Mouse (Mus musculus) 416B (cell line): ENCODE data around the gene Rbm19.

Experiments
- DNase-seq: peaks from one replicate; pipeline ENCODE4 v3.0.0; 2011; ENCODE audit warnings: low read depth

The Rbm19 gene

GRCm38 (mm10) chr5:120135337-120135736, 19.1 kb downstream of the Rbm19 start:
- no peak for DNase-seq

- DNase-seq, result peak; percentile 35
Measured at GRCm38 (mm10) chr5:120135823-120136222, 19.6 kb downstream of the Rbm19 start.

DNA sequence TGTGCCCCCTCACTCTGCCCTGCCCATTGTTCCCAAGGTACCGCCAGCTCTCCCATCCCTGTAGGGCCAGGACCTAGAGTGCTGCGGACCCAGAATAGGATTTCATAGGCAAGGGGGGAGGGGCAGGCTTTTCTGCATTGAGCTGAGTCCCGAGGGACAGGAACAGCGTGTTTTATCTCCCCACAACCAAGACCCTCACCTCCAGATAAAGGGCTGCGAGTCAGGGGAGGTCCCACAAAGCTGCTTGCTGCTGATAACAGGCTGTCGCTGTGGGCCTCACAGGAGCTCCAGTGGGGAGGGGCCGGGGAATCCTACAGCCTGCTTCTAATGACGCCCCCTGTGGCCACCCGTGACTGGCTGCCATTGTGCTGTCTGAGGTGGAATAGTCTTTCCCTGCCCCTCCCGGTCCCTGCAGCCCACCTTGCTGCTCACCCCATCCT, 20.0 kb downstream of the Rbm19 start:
- DNase-seq, result no peak

DNA sequence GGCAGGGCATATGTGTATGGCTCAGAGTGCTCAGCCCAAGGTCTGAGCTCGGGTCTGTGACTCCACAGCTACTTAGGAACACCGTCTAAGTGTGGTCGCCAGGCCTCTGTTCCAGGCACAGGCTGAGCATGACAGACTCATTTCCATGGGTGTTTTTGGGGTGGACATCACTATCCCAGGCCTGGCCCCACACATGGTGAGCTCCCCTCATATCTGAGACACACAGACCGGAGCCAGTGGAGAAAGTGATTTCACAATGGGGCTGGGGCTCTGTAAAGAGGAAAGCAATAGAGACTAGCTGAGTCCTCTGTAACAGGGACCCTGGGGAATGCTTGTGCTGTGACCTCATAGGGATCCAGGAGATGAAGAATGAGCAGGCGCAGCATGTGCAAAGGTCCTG, 20.8 kb downstream of the Rbm19 start:
- no peak for DNase-seq

- no peak for DNase-seq
Measured at GRCm38 (mm10) chr5:120137846-120138245, 21.6 kb downstream of the Rbm19 start.

- no peak for DNase-seq
Measured at GRCm38 (mm10) chr5:120138406-120138805, 22.1 kb downstream of the Rbm19 start.

GRCm38 (mm10) chr5:120139224-120139623, 23.0 kb downstream of the Rbm19 start:
- DNase-seq, result no peak

DNA sequence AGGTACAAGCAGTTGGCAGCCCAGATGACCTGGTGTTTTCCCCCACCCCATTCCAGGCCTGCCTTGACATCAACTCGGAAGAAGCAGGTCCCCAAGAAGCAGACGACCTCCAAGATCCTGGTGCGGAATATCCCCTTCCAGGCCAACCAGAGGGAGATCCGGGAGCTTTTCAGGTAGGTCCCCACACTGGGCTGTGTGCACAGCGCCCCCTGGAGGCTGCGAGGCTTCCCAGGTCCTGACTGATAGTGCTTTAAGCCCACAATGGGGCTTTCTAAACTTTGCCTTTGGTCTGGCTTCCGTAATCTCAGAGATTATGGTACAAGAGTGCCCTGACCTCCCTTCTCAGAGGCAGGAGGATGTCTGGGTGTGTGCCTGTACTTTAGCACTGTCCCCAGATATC, 27.7 kb downstream of the Rbm19 start:
- DNase-seq, result no peak

GRCm38 (mm10) chr5:120145371-120146050, 29.2 kb downstream of the Rbm19 start:
- DNase-seq, result no peak

DNA sequence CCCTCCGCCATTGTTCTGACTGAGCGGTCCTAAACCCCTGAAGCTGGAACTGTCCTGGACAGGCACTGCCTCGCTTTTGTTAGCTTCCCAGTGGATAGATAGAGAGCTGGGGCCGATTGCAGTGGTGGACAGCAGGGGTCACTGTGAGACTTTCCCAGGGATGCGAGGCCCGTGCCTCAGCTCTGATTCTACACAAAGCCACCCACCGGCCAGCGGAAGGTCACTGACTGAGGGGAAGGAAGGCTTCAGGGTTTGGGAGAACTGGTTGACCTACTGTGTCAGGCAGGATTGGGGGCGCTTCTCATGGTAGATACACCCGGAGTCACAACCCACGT, 29.8 kb downstream of the Rbm19 start:
- DNase-seq, result no peak

- DNase-seq, result no peak
Measured at GRCm38 (mm10) chr5:120146909-120147308, 30.6 kb downstream of the Rbm19 start.

GRCm38 (mm10) chr5:120148246-120148645, 32.0 kb downstream of the Rbm19 start:
- DNase-seq, result no peak

DNA sequence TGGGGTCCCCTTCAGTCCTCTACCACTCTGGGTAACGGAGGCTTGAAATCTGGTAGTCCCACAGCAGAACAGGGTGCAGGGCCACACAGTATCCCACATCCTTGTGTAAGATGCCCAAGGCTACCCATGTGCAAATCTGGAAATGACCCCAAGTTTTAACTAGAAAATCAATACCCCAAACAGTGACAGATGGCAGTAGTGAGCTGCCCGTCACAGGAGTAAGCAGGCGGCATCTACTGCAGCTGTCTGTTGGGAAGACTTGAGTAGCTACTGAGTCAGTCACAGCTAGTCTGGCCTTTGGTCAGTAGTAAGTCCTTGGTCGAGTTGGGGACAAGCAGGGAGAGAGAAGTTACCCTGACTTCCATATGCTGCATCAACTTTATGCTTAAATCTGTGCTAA, 34.9 kb downstream of the Rbm19 start:
- no peak for DNase-seq

DNA sequence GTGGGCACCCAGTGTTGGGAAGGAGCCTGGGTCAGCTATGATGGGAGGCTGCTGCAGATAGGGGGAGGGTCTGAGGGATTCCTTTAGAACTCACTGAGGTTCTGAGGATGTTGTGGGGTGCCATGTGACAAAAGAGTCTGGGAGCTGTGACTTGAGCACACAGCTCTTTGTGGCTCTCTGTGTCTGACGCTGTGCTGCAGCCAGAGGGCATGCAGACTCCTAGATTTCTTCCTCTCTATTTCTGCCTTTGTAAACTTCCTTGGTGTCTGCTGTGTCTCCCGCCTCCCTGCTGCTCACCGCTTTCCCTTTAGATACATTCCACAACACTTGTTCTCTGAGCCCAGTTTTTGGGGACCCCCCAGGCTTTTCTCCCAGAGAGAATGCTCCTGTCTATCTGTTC, 36.9 kb downstream of the Rbm19 start:
- DNase-seq, result no peak

DNA sequence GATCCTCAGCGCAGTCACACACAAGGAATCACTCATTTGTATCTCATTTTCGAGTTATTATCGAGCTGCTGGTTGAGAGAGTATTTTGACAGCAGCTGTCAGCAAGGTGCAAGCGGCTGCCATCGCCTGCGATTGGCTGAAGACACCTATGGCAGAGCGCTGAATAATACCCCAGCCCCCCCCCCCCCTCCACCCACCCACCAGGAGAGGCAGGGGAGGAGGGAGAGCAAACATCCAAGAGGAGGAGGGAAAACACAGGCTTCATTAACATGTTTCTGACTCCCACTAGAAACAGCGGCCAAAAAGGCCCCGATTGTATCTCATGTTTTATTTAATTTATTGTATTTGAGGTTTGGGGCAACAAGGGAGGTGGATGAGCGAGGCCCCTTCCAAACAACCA, 39.4 kb downstream of the Rbm19 start:
- DNase-seq, result no peak

GRCm38 (mm10) chr5:120156166-120156909, 40.1 kb downstream of the Rbm19 start:
- no peak for DNase-seq

- DNase-seq, result peak; percentile 25
Measured at GRCm38 (mm10) chr5:120157115-120157514, 40.9 kb downstream of the Rbm19 start.

- DNase-seq, result no peak
Measured at GRCm38 (mm10) chr5:120158476-120158875, 42.2 kb downstream of the Rbm19 start.

DNA sequence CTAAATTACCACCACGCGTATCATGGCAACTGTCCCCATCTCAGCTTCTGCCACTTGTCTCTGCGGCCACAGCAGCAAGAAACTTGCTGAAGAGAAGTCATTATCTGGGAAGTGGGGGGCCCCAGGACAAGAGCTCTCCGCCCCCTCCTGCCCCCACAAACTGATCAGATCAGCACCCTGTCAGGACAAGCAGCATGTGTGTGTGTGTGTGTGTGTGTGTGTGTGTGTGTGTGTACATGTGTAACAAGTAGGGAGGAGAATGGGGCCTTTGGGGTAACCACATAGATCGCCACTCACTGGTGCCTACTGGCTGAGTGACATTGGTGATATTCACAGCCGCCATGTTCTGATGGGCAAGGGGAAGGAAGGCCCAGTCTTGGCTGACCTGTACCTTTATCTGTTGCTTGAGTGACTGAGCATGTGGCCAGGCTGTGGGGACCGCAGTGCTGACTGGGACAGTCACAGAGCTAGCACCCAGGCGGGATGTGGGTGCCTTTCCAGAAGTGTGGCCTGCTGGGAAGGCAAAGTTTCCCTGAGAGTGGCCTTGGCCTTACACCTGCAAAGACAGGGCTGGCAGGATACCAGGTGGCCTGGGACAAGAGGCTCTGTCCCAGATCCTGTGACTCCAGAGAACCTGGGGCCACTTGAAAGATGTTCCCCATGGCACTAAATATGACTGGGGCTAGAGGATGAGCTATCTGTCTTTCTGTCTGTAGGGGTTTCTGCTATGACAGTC, 44.8 kb downstream of the Rbm19 start:
- DNase-seq, result no peak

GRCm38 (mm10) chr5:120162689-120163088, 46.4 kb downstream of the Rbm19 start:
- DNase-seq, result no peak

- no peak for DNase-seq
Measured at GRCm38 (mm10) chr5:120163428-120163827, 47.2 kb downstream of the Rbm19 start.

GRCm38 (mm10) chr5:120164450-120164849, 48.2 kb downstream of the Rbm19 start:
- DNase-seq, result no peak
